Mouse (Mus musculus): ENCODE measurements around the gene Gabrb1.

Gene Gabrb1

DNA sequence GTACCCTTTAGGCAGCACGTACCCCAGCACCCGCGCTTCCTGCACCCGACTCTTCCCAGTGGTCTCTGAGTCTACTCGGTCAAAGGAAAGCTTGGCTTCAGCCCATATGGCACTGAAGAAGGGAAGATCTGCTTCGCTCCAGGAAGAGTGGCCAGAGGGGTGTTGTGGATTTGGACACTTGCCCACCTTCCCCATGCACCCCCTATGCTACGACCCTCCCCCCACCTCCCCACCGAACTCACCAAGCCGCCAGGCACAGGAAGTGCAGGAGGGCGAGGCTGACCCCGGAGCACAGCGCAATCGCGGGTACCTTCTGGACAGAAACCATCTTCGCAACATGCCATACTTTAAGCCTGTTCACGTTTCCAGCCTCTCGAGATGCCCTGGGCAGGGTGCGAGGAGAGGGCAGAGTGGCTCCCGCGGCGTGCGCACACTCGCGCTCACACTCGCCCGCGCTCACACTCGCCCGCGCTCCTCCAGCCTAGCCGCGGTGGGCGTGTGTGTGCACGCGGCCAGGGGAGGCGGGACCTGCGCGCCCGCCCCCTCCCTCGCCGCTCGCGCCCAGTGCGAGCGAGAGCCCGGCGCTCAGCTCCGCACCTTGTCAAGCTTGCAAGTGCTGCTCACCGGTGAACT lies at the start of gene Gabrb1:
TSS of gene Gabrb1 (plus strand) at position 632 of the 633 bp plus-strand sequence.
- WGBS: 1% methylated on average over 49 of the region's 49 CpGs

DNA sequence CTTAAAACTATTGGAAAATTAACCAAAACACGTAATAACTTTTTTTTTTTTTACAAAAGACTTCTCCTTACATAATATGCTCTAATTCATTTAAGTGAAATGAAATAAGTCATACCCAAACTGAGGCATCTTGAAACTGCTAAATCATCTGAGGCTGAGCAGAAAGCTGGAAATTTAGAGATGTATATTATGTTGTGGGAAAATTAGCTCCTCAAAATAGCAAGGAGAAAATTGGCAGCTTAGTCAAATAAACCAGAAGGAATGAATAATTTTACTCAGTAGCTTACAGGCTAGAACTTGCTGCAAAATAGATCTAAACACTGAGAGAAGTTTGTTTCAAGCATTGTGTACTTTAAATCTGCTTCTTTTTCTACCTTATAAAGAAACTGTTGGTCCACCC lies 49.2 kb upstream of the Gabrb1 start:
- 45% methylated on average over 1 of the region's 1 CpGs for WGBS

DNA sequence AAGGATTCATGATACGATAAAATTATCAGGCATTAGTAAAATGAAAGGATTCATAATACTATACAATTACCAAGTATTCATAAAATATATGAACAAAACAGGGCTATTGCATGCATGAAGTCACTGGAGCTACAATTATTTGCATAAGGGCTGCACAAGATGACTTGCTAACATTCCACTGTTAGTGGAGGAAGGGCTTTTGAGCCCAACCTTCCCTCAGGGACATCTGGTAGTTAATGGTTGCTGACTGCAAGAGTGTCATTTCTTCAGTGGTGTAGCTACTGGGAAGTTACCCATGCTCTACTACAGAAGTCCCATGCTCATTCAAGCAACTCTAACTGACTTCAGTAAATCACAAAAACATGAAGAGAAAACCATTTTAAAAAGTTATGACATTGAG lies 43.6 kb upstream of the Gabrb1 start:
- WGBS: 96% methylated on average over 1 of the region's 1 CpGs

DNA sequence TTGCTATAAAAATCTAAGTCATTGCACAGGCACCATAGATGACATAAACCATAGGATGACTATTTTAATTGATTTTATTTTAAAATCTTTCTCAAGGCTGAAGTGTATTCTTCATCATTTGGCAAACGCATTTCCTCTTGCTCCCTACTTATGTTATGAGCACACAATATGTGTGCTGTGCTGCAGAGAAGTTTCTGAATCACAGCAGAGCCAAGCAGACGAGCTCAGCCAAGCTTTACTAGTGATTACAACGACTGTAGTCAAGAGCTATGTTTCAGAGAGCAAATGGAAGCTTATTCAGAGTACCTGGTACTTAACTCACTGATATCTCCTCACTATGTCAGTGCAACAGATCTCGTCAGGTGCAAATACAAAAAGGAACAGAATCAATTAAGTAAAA lies 41.2 kb upstream of the Gabrb1 start:
- WGBS: 30% methylated on average over 4 of the region's 4 CpGs

DNA sequence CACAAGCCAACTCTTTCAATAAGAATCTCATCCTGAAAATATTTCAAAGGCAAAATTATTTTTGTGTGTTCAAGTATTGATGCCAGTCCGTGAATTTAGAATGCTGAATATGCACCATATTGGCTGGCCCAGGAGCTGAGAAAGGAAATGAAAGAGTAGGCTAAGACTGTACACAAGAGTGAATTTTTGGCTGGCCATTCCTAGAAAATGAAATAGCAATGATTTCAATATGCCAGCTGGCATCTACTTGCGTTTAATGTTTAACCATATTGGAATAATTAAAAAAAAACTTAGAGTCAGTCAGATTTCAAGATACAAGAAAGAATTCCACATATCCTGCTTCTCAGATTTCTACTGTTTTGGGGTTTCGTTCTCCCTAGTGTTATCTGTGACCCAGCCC lies 30.1 kb upstream of the Gabrb1 start:
- 57% methylated on average over 3 of the region's 3 CpGs for WGBS

DNA sequence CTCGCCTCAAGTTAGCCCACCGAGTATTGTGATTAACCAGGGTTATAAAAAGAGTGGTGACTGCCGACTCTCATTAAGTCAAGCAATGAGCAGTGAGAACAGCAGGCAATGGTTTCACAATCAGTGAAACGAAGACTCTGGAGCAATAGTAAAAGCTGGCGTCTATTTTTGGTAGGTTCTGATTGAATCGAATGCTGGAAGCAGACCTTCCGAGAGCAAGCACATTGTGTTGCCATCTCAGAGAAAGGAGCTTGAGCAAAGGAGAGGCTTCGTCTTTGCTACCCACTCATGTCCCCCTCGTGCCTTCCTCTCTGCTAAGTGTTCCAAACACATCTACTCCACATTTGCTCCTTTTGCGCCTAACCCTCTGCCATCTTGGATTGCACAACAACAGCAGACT lies 18.1 kb upstream of the Gabrb1 start:
- 50% methylated on average over 10 of the region's 10 CpGs for WGBS

DNA sequence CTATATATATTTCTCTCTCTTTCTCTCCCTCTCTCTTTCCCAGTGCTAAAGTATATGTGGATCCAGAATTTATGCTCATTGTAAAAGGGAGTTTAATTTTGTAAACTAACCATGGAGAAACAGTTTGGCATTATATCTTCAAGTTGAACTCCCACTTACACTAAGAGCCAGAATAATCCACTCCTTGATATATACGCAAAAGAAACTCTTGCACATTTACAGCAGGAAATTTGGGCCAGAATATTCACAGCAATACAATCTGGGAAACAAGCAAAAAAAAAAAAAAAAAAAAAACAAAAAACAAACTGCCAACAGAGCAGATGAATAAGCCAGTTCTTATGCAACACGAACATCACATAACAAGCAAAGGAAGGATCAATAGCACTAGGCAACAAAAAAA lies 9.8 kb upstream of the Gabrb1 start:
- 47% methylated on average over 2 of the region's 2 CpGs for WGBS

DNA sequence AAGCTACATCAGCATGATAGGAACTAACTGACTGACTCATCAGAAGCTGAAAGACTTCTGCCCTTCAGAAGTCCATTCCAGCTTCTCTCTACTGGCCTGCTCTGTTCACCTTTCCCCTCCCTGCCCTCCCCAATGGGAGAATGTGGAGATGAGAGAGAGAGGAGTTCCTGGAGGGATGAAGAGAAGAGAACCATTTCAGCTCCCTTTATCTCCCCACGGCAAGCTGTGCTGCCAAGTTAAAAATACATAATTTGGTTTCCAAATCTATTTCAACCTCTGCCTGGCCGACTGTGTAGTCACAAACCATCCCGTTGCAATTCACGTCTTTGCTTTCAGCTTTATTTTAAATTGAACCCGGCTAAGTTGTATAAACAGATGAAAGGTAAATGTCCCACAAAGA lies 3.9 kb upstream of the Gabrb1 start:
- 41% methylated on average over 5 of the region's 5 CpGs for WGBS

DNA sequence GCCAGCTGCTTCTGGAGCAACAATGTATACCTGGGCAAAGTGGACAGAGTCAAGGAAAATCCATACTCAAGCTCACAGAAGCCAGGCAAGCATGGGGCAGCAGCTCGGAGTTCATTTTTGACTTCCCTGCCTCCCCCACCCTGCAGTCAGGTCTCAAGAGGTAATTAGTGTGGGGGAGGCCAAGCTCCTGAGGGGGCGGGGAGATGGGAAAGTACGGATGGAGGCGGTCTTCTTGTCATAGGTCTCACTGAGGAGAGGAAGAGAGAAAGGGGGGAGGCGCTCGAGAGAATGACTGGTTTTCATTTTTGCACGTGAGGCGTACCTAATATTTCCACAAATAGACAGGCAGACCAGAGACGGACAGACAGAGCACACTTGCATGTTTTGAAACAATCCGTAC lies 1.1 kb upstream of the Gabrb1 start:
- 4% methylated on average over 10 of the region's 10 CpGs for WGBS

DNA sequence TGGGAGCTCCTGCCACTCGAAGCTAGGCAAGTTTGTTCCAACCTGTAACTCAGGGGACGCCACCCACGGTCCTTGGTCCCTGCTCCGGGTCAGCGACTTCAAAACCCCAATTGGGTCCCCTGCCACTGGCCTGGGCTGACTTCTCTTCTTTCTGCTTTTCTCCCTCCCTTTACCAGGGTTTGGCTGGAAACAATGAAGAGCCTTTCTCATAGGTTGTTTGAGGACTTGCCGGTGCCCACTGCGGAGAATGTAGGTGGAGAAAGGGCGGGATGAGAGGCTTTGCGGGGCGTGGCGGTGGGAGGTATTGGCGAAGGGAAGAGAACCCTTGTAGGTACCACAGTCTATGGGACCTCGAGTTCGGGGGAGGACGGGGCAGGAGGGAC lies 193 bp downstream of the Gabrb1 start, which contains the start of gene Gabra4:
TSS of gene Gabra4 (minus strand) at position 194 of the 383 bp plus-strand sequence.
- 1% methylated on average over 15 of the region's 15 CpGs for WGBS

DNA sequence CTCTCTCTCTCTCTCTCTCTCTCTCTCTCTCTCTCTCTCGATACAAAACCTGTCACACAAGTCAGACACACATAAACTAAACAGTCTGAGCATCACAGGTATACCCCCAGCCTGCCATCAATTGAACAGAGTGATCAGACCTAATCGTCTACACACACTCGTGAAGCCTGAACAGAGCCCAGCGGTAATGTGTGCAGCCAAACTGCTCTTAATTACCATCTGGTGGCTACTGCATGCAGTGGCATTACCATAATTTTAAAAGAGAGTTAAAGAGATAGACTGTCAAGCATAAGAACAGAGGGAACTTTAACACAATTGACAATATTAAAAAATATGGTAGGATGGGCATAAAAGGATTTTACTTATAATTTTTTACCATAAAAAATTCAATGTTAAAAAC lies 7.7 kb downstream of the Gabrb1 start:
- 42% methylated on average over 4 of the region's 4 CpGs for WGBS

DNA sequence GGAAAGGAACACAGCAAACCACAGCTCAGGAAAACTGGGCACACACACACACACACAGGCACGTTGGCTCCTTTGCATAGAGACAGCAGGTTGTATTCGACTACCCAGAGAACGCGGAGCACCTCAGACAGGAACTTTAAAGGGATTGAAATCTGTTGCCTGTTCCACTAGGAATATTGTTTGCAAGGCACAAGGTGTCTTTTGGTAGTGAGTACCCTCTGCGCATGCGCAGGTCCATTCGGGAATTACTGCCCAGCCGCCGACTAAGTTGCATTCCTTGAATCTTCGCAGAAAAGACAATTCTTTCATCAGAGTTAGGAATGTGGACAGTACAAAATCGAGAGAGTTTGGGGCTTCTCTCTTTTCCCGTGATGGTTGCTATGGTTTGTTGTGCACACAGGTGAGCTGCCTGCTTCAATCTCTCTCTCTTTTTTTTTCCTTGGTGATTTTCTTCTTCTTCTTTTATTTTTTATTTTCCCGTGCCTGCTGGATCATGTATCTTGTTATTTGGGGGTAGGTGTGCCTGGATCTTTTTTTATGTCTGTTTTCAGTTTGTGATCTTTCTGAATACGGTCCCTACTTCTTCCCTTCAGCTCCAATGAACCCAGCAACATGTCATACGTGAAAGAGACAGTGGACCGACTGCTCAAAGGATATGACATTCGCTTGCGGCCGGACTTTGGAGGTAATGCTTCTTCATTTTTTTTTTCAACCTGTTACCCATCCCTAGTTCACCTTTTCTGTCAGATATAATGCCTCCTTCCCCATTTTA lies 42.0 kb downstream of the Gabrb1 start:
- under 1% methylated on average over 19 of the region's 19 CpGs for WGBS

DNA sequence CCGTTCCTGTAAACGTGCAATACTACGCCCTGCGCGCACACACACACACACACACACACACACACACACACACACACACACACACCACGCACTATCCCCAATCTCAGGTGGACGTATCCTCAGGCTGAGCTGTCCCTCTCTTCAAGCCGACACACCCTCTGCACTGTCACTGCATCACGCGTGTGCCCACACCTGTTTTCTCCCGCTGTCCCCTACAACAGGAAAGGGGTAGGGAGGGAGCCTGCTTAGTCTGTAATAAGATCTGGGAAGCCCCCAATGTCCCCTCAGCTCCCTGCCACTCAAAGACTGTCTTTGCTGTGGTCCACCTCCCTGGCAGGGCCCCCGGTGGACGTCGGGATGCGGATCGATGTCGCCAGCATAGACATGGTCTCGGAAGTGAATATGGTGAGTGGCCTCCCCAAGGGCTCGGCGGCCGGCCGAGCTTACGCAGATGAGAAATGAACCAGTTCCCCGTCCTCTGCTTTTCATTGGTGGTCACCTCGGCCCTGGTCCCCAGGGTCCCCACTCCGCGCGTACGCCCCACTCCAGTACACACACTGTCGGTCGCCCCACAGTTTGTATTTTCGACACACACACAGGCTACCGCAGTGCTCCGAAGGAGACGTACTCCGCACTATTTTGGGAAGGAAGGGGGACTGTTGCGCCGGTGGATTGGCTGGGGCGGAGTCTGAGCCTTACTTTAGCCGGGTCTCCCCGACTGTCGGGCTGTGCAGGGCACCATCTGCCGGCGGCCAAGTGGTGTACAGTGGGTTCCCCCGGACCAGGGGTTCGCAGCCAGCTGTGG lies 42.8 kb downstream of the Gabrb1 start:
- under 1% methylated on average over 46 of the region's 46 CpGs for WGBS

DNA sequence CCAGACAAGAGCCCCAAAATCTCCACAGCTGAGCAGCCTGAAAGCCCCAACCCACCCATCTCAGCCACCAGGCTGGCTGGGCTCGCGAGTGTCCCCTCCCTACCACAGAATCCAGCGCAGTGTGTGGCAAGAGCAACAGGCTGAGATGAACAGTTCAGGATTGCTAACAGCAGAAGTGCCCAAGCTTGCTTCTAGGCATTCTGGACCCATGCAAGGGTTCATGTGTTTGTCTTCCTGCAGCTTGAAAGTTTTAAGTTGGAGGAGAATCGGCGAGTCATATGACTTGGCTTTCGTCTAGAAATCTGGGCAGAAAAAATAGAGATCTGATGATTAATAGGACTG lies 43.3 kb downstream of the Gabrb1 start:
- 2% methylated on average over 6 of the region's 6 CpGs for WGBS

DNA sequence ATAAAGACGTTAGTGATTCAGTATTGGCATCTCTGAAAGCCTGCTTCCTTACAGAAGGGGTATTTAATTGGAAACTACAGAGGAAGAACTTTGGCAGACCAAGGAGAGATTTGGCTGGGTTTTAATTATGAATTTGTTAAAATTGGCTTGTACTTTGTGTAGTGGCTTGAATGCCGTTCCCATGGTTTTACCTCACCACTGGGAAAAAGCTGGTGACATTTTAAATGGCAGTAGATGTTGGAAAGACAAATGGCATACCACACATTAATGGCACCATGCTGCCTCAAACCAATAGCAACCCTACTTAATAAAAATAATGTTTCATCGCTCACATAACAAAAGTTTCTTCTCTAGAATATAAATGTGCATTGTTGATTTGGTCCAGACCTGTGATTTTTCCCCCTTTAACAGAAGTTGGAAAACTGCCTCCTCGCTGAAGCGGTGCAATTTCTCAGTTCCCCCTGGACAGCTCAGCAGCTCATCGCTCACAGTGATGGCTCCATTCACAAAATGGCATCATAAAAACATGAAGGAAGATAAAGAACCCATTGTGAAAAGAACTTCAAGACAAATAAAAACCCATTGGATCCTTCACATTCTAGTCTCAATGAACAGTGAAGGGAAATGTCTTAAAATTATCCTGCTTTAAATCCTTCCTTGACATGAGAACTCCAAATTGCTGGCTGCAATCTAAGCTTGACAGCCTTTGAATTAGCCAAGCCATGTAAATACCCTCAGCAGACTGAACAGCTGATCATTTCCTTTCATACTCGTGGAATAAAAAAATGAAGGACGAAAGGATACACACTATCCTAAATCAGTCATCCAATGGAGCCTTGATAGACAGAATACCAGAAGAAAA lies 75.2 kb downstream of the Gabrb1 start:
- 48% methylated on average over 8 of the region's 8 CpGs for WGBS

DNA sequence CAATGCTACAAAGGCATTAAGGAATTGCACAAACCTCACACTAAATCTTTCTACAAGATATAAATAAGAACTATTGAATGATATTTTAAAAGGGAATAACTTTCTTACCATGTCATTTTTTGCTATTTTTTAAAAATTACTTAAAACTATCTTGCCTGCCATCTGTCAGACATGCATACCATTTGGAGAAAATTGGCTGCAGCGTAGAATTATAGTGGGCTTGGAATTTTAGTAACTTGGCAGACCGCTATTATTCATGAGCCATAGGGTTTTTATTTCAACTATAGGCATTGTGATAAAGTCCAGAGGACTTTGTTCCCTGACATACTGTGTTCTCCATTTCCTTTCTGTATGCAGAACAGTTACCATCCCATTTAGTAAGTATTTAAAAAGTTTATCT lies 89.5 kb downstream of the Gabrb1 start:
- WGBS: 46% methylated on average over 2 of the region's 2 CpGs

DNA sequence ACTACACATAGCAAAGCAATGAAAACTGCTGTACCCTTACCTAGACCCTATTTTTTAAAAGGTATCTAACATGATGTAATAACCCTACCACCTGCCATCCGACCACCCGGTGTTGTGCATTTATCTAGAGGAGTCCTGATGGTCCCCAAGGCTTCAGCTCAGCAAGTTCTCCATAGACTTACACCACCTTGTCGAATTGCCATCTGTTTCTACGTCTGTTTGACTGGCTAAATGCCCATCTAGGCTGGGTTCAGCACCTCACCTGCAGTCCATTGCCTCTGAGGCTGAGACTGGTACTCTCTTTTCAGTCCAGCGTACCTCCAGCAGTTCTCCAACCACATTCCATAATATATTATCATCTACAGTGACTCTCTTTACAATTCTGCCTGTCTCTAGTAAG lies 96.1 kb downstream of the Gabrb1 start:
- WGBS: 74% methylated on average over 5 of the region's 5 CpGs

DNA sequence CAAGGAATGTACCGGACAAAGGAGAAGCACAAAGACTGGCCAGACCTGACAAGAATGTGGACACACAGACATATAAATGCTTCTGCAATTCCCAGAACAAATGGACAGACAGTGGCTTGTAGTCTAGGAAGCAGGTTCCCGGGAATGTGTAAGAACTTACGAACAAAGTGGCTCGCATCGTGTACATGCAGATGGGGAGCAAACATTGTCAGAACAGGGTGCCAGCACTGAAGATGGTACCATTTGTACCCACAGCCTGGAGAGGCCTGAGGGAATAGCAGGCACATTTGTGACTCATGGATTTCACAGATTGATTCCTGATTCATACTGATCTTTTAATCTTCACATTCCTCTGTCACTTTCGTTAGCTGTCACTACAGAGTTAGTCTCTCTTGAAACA lies 103.2 kb downstream of the Gabrb1 start:
- 70% methylated on average over 6 of the region's 6 CpGs for WGBS

DNA sequence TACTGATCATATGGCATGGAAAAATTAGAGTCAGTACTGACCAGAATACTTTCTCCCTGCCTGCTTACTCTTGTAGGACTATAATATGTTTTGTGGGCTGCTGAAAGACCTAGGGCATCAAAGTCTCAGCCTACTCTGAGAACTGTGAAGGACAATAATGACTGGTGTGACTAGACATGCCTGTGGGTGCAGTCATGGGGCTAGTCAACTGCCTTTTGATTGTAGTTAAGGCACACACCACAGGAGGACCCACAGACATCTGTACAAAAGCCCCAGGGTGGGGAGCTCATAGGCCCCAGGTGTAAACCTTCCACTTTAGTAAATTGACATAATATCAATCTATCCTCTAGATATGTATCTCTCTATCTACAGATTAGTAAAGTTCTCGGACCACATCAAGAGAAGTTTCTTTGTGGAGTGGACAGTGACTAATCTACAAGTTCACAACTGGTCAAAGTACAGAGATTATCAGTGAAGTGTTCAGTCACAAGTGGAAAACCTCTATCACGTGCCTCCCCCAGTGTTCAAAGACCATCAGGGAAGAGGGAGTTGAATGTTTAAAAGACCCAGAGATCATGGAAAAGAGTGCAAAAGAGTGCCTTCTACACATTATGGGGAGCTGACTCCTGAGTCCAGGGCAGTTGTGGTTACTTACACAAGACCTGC lies 123.7 kb downstream of the Gabrb1 start:
- WGBS: 95% methylated on average over 2 of the region's 2 CpGs

DNA sequence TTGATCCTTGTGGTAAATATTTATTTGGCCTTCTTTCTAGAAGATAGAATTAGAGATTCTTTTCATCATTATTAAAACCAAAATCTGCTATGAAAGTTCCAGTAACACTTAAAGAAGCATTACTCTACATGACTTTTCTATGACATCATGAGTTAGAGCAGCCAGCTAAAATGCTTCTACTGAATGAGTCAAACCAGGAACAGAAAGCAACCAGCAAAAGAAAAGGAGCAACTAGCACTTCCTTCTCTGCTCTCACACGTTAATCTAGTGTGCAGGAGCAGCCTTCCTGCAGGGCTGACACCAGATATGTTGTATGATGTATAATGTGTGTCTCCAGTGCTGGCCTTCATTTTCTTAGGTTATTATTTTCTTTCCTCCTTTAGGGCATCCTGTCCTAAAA lies 164.9 kb downstream of the Gabrb1 start:
- 23% methylated on average over 1 of the region's 1 CpGs for WGBS

DNA sequence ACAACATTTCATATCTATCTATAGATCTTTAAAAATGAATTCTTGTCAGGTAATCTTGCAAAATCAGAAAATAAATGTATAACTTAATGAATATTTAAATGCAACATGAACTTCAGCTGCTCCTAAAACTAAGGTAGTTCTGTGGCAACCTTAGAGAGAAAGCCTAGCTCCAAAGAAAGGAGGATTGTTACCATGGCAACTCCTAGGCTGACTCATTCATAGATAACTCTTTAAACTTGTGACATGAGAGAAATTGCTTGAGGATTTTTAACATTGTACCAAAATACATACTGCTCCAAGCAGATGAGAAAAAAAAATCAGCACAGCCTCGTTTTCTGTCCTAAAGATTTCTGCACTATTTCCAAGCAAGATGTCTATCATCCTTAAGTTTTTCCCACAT lies 171.1 kb downstream of the Gabrb1 start:
- WGBS: 24% methylated on average over 1 of the region's 1 CpGs

Data from cerebral cortex, adult 2 months (tissue).